Mouse (Mus musculus): ENCODE results near the gene Cela1. TPM values are rescaled to one million over a fixed set of nuclear protein-coding genes. Genes with fewer than 3 reads are reported as not detected.

Gene Cela1
- polyA plus RNA-seq, 1 experiment: not detected

GRCm38 (mm10) chr15:100642451-100642850 is 45.3 kb downstream of the Cela1 start:
- Histone ChIP-seq H3K4me3 (ENCODE audit: insufficient read depth, low read depth, low read length) (no peak overlapping the region), H3K4me1 (ENCODE audit: control insufficient read depth, insufficient read depth, low read length) (no peaks in the 10 kb centered on the region), H3K27ac (ENCODE audit: insufficient read depth, low read depth, low read length) (no peak overlapping the region)
- TF ChIP-seq POLR2A (IDR thresholded peaks at IDR 0.05; ENCODE audit: insufficient read depth, low read depth, low read length): no peak
- no peak for TF ChIP-seq CTCF (IDR thresholded peaks at IDR 0.05; ENCODE audit: insufficient read depth, low read depth, low read length)
- WGBS: 90% methylated on average over 7 of the region's 7 CpGs

- WGBS: 69% methylated on average over 16 of the region's 16 CpGs
- TF ChIP-seq CTCF (IDR thresholded peaks at IDR 0.05; ENCODE audit: insufficient read depth, low read depth, low read length) (no peak), POLR2A (IDR thresholded peaks at IDR 0.05; ENCODE audit: insufficient read depth, low read depth, low read length) (no peak)
Measured at GRCm38 (mm10) chr15:100641226-100641810, 46.4 kb downstream of the Cela1 start.

GRCm38 (mm10) chr15:100639972-100640750 is 47.6 kb downstream of the Cela1 start:
- Histone ChIP-seq H3K4me1 (ENCODE audit: control insufficient read depth, insufficient read depth, low read length) (peaks cover 10% of the 10 kb centered on the region), H3K27ac (ENCODE audit: insufficient read depth, low read depth, low read length) (no peak overlapping the region), H3K4me3 (ENCODE audit: insufficient read depth, low read depth, low read length) (no peak overlapping the region)
- WGBS: 83% methylated on average over 16 of the region's 16 CpGs
- TF ChIP-seq POLR2A (IDR thresholded peaks at IDR 0.05; ENCODE audit: insufficient read depth, low read depth, low read length): no peak
- no peak for TF ChIP-seq CTCF (IDR thresholded peaks at IDR 0.05; ENCODE audit: insufficient read depth, low read depth, low read length)

More at GRCm38 (mm10) chr15:100641226-100641810, 46.4 kb downstream of the Cela1 start:
- H3K4me3 ChIP-seq (ENCODE audit: insufficient read depth, low read depth, low read length): no peak overlapping the region
- H3K27ac ChIP-seq (ENCODE audit: insufficient read depth, low read depth, low read length): no peak overlapping the region
- peaks cover 8% of the 10 kb centered on the region for H3K4me1 ChIP-seq (ENCODE audit: control insufficient read depth, insufficient read depth, low read length)

GRCm38 (mm10) chr15:100637661-100638060 is 50.1 kb downstream of the Cela1 start:
- WGBS: 23% methylated on average over 6 of the region's 6 CpGs
- no peak overlapping the region for H3K27ac ChIP-seq (ENCODE audit: insufficient read depth, low read depth, low read length)

GRCm38 (mm10) chr15:100636700-100637501 is 50.8 kb downstream of the Cela1 start, which contains the start of gene Smagp:
Smagp (minus strand) TSS chr15:100636940.
- under 1% methylated on average over 69 of the region's 77 CpGs for WGBS
- H3K4me1 ChIP-seq (ENCODE audit: control insufficient read depth, insufficient read depth, low read length): peaks cover 10% of the 10 kb centered on the region
- TF ChIP-seq CTCF (IDR thresholded peaks at IDR 0.05; ENCODE audit: insufficient read depth, low read depth, low read length) (no peak), POLR2A (IDR thresholded peaks at IDR 0.05; ENCODE audit: insufficient read depth, low read depth, low read length) (no peak)
- H3K27ac ChIP-seq (ENCODE audit: insufficient read depth, low read depth, low read length): no peak within 1 kb of the TSS
- peak within 1 kb of the TSS; percentile 22 for H3K4me3 ChIP-seq (ENCODE audit: insufficient read depth, low read depth, low read length)

More at GRCm38 (mm10) chr15:100637661-100638060, 50.1 kb downstream of the Cela1 start:
- Histone ChIP-seq H3K4me3 (ENCODE audit: insufficient read depth, low read depth, low read length) (no peak overlapping the region), H3K4me1 (ENCODE audit: control insufficient read depth, insufficient read depth, low read length) (peaks cover 10% of the 10 kb centered on the region)
- no peak for TF ChIP-seq CTCF (IDR thresholded peaks at IDR 0.05; ENCODE audit: insufficient read depth, low read depth, low read length)
- TF ChIP-seq POLR2A (IDR thresholded peaks at IDR 0.05; ENCODE audit: insufficient read depth, low read depth, low read length): no peak

- TF ChIP-seq CTCF (IDR thresholded peaks at IDR 0.05; ENCODE audit: insufficient read depth, low read depth, low read length) (no peak), POLR2A (IDR thresholded peaks at IDR 0.05; ENCODE audit: insufficient read depth, low read depth, low read length) (no peak)
- no peak overlapping the region for H3K27ac ChIP-seq (ENCODE audit: insufficient read depth, low read depth, low read length)
- H3K4me3 ChIP-seq (ENCODE audit: insufficient read depth, low read depth, low read length): peak overlapping the region; percentile 22
- peaks cover 10% of the 10 kb centered on the region for H3K4me1 ChIP-seq (ENCODE audit: control insufficient read depth, insufficient read depth, low read length)
- 11% methylated on average over 38 of the region's 38 CpGs for WGBS
Measured at GRCm38 (mm10) chr15:100635851-100636645, 51.7 kb downstream of the Cela1 start.

GRCm38 (mm10) chr15:100635239-100635638 is 52.5 kb downstream of the Cela1 start:
- peaks cover 10% of the 10 kb centered on the region for H3K4me1 ChIP-seq (ENCODE audit: control insufficient read depth, insufficient read depth, low read length)
- no peak overlapping the region for H3K4me3 ChIP-seq (ENCODE audit: insufficient read depth, low read depth, low read length)
- H3K27ac ChIP-seq (ENCODE audit: insufficient read depth, low read depth, low read length): no peak overlapping the region
- 17% methylated on average over 9 of the region's 9 CpGs for WGBS
- TF ChIP-seq POLR2A (IDR thresholded peaks at IDR 0.05; ENCODE audit: insufficient read depth, low read depth, low read length): no peak
- TF ChIP-seq CTCF (IDR thresholded peaks at IDR 0.05; ENCODE audit: insufficient read depth, low read depth, low read length): no peak

- 91% methylated on average over 10 of the region's 10 CpGs for WGBS
- Histone ChIP-seq H3K4me1 (ENCODE audit: control insufficient read depth, insufficient read depth, low read length) (peaks cover 10% of the 10 kb centered on the region), H3K4me3 (ENCODE audit: insufficient read depth, low read depth, low read length) (no peak overlapping the region), H3K27ac (ENCODE audit: insufficient read depth, low read depth, low read length) (no peak overlapping the region)
- TF ChIP-seq CTCF (IDR thresholded peaks at IDR 0.05; ENCODE audit: insufficient read depth, low read depth, low read length): no peak
- TF ChIP-seq POLR2A (IDR thresholded peaks at IDR 0.05; ENCODE audit: insufficient read depth, low read depth, low read length): no peak
Measured at GRCm38 (mm10) chr15:100633341-100633740, 54.4 kb downstream of the Cela1 start.
